Mouse (Mus musculus) intestine, embryonic 16.5 days (tissue): ENCODE results near the gene Dph3. TPM values are rescaled to one million over a fixed set of nuclear protein-coding genes. Genes with fewer than 3 reads are reported as not detected.

Experiments
- ATAC-seq: fragments of 200-750 bp; cut with Nextera tagmentation; 2 replicates; pipeline ENCODE4 v1.8.0; 2017; ENCODE audit warnings: moderate TSS enrichment, moderate library complexity
- H3K27ac ChIP-seq: fragments of 300-500 bp; sonication (generic); 2 replicates; pipeline ENCODE4 v1.5.1; 2014; ENCODE audit warnings: mild to moderate bottlenecking, low read length
- H3K27me3 ChIP-seq: fragments of 300-500 bp; sonication (generic); replicated peaks from 2 replicates; pipeline ENCODE4 v1.6.1; 2014; ENCODE audit warnings: low read length, control low read depth, mixed read lengths; ENCODE audit not compliant: control insufficient read depth, insufficient read depth
- H3K36me3 ChIP-seq: fragments of 300-500 bp; sonication (generic); 2 replicates; pipeline ENCODE4 v1.6.1; 2014; ENCODE audit warnings: low read length, control low read depth; ENCODE audit not compliant: control insufficient read depth, insufficient read depth
- H3K4me1 ChIP-seq: fragments of 300-500 bp; sonication (generic); 2 replicates; pipeline ENCODE4 v1.6.1; 2014; ENCODE audit warnings: low read length, control low read depth, mixed read lengths; ENCODE audit not compliant: control insufficient read depth, insufficient read depth
- H3K4me2 ChIP-seq: fragments of 300-500 bp; sonication (generic); 2 replicates; pipeline ENCODE4 v1.6.1; 2014; ENCODE audit warnings: low read depth, low read length, control low read depth
- H3K4me3 ChIP-seq: fragments of 300-500 bp; sonication (generic); 2 replicates; pipeline ENCODE4 v1.5.1; 2014; ENCODE audit warnings: mild to moderate bottlenecking, low read length
- H3K9ac ChIP-seq: fragments of 300-500 bp; sonication (generic); 2 replicates; pipeline ENCODE4 v1.6.1; 2014; ENCODE audit warnings: low read depth, low read length
- H3K9me3 ChIP-seq: fragments of 300-500 bp; sonication (generic); 2 replicates; pipeline ENCODE4 v1.6.1; 2016; ENCODE audit warnings: low read length, control low read depth; ENCODE audit not compliant: control insufficient read depth
- WGBS: fragments of 180-500 bp; shearing (Covaris S2); extraction: QIAGEN DNeasy Blood & Tissue Kit; methylation state at CpG from one replicate; pipeline ENCODE4 v1.1.7; 2014; 5-methylcytosine and 5-hydroxymethylcytosine counted together
- polyA plus RNA-seq: library from polyadenylated mRNA; unstranded; fragments of >200 nt; fragmentation: Nextera tagmentation; extraction: Ambion mirVana; gene quantifications from 2 replicates; pipeline ENCODE4 v1.2.1, GENCODE M21; 2015

The Dph3 gene
- polyA plus RNA-seq, 1 experiment from 2014 or later: 104 TPM

- no peak for ATAC-seq
- Histone ChIP-seq H3K4me3 (no peak overlapping the region), H3K4me2 (no peak overlapping the region), H3K9me3 (no peaks in the 10 kb centered on the region), H3K9ac (no peak overlapping the region), H3K27me3 (no peaks in the 10 kb centered on the region), H3K4me1 (no peaks in the 10 kb centered on the region), H3K36me3 (no peaks in the 10 kb centered on the region), H3K27ac (no peak overlapping the region)
- WGBS: 27% methylated on average over 5 of the region's 5 CpGs
Observed at GRCm38 (mm10) chr14:32042108-32042507, 43.4 kb downstream of the Dph3 start.

- H3K9ac ChIP-seq: no peak overlapping the region
- no peak for ATAC-seq
- no peaks in the 10 kb centered on the region for H3K27me3 ChIP-seq
- 85% methylated on average over 8 of the region's 8 CpGs for WGBS
- no peak overlapping the region for H3K4me2 ChIP-seq
- H3K27ac ChIP-seq: no peak overlapping the region
- no peaks in the 10 kb centered on the region for H3K9me3 ChIP-seq
- H3K4me3 ChIP-seq: no peak overlapping the region
- no peaks in the 10 kb centered on the region for H3K4me1 ChIP-seq
- no peaks in the 10 kb centered on the region for H3K36me3 ChIP-seq
Observed at GRCm38 (mm10) chr14:32037661-32038252, 47.8 kb downstream of the Dph3 start.

DNA sequence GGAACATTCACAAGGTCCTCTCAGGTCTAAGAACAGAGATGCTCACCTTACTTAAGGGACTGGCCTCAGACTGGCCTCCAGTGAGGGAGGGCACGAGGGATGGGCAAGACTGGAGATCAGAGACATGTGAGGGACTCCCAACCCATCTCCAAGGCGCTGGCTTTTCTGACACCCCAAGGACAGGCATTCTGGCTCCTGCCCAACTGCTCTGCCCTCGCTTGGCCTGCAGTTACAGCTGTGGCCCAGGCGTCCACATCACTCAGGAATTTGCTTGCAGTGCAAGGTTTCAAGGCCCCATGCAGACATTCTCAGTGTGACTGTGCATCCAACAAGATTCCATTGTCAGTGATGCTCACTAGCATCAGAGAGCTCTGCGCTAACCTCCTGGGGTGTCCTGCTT, 49.0 kb downstream of the Dph3 start:
- Histone ChIP-seq H3K27ac (no peak overlapping the region), H3K27me3 (no peaks in the 10 kb centered on the region), H3K36me3 (no peaks in the 10 kb centered on the region), H3K4me1 (no peaks in the 10 kb centered on the region), H3K4me2 (no peak overlapping the region), H3K9me3 (no peaks in the 10 kb centered on the region), H3K9ac (no peak overlapping the region), H3K4me3 (no peak overlapping the region)
- ATAC-seq: no peak
- 79% methylated on average over 5 of the region's 5 CpGs for WGBS

DNA sequence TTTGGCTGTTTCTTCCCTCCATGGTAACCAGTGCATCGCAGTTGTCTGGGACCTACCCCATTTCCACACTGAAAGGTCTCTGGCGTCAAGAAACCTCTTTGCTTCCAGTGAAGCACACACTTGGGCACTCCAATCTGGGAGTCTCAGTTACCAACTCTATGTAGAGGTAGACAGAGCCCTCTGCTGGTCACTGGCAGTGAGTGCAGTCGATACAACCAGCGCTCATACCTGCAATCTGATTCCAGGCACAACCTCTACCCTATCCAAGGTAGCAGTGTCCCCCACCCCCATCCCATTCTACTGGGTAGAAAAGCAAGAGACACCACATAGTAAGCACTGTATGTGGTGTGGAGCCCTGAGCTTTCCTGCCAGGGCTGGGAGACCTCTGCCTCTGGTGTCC, 53.0 kb downstream of the Dph3 start:
- Histone ChIP-seq H3K27me3 (no peaks in the 10 kb centered on the region; the same call in 1 of the 2 replicates), H3K9ac (no peak overlapping the region), H3K27ac (no peak overlapping the region), H3K4me1 (peaks cover 2% of the 10 kb centered on the region; the same call in 1 of the 2 replicates), H3K36me3 (no peaks in the 10 kb centered on the region), H3K4me2 (no peak overlapping the region), H3K9me3 (no peaks in the 10 kb centered on the region), H3K4me3 (no peak overlapping the region)
- 8% methylated on average over 4 of the region's 4 CpGs for WGBS
- ATAC-seq: peak; percentile 38

Other genes starting within 250 kb of the Dph3 start
- gene Galnt15, start 56.7 kb downstream of the Dph3 start, polyA plus RNA-seq: 0.02 and 0.05 TPM in 2 replicates
- 30.5 and 41.1 TPM in 2 replicates for gene Oxnad1, start 355 bp downstream of the Dph3 start, polyA plus RNA-seq
- gene Msmb, start 56.3 kb upstream of the Dph3 start, polyA plus RNA-seq: not detected in 2 replicates
- 208 and 249 TPM in 2 replicates for gene Ncoa4, start 74.1 kb upstream of the Dph3 start, polyA plus RNA-seq
- gene Timm23, start 116.2 kb upstream of the Dph3 start, polyA plus RNA-seq: 312 and 350 TPM in 2 replicates
- gene Parg, start 116.2 kb upstream of the Dph3 start, polyA plus RNA-seq: 24.7 and 28.2 TPM in 2 replicates
- gene Ogdhl, start 236.3 kb upstream of the Dph3 start, polyA plus RNA-seq: 20.7 and 24.2 TPM in 2 replicates